Mouse (Mus musculus) limb, embryonic 13.5 days (tissue): ENCODE data around the gene Macrod2. TPM values are rescaled to one million over a fixed set of nuclear protein-coding genes. Genes with fewer than 3 reads are reported as not detected.

Experiments used
- ATAC-seq: fragments of 200-750 bp; cut with Nextera tagmentation; 2 replicates; pipeline ENCODE4 v1.8.0; 2017; ENCODE audit warnings: low read depth, moderate number of reproducible peaks, moderate TSS enrichment; ENCODE audit not compliant: low FRiP score
- H3K27ac ChIP-seq: fragments of 300-500 bp; sonication (generic); 2 replicates; pipeline ENCODE4 v1.5.1; 2015; ENCODE audit warnings: inconsistent platforms, mild to moderate bottlenecking, moderate library complexity
- H3K27me3 ChIP-seq: fragments of 300-500 bp; sonication (generic); 2 replicates; pipeline ENCODE4 v1.6.1; 2015; ENCODE audit warnings: mild to moderate bottlenecking, inconsistent platforms
- H3K36me3 ChIP-seq: fragments of 300-500 bp; sonication (generic); 2 replicates; pipeline ENCODE4 v1.6.1; 2015; ENCODE audit warnings: inconsistent platforms, mild to moderate bottlenecking, moderate library complexity
- H3K4me1 ChIP-seq: fragments of 300-500 bp; sonication (generic); 2 replicates; pipeline ENCODE4 v1.6.1; 2015; ENCODE audit warnings: inconsistent platforms
- H3K4me2 ChIP-seq: fragments of 300-500 bp; sonication (generic); replicated peaks from 2 replicates; pipeline ENCODE4 v1.6.1; 2015; ENCODE audit warnings: inconsistent platforms, mild to moderate bottlenecking, moderate library complexity
- H3K4me3 ChIP-seq: fragments of 300-500 bp; sonication (generic); 2 replicates; pipeline ENCODE4 v1.5.1; 2015; ENCODE audit warnings: moderate library complexity, mild to moderate bottlenecking, inconsistent platforms
- H3K9ac ChIP-seq: fragments of 300-500 bp; sonication (generic); 2 replicates; pipeline ENCODE4 v1.6.1; 2015; ENCODE audit warnings: mild to moderate bottlenecking, inconsistent platforms
- H3K9me3 ChIP-seq: fragments of 300-500 bp; sonication (generic); 2 replicates; pipeline ENCODE4 v1.6.1; 2016; ENCODE audit warnings: inconsistent platforms
- WGBS: fragments of 180-500 bp; shearing (Covaris S2); methylation state at CpG from one replicate; pipeline ENCODE4 v1.1.7; 2015; 5-methylcytosine and 5-hydroxymethylcytosine counted together
- polyA plus RNA-seq: library from polyadenylated mRNA; unstranded; fragments of >200 nt; fragmentation: Nextera tagmentation; extraction: Ambion mirVana; gene quantifications from 2 replicates; pipeline ENCODE4 v1.2.1, GENCODE M21; 2015

Gene Macrod2
- polyA plus RNA-seq, 1 experiment from 2014 or later = 36.9 TPM

- ATAC-seq = no peak
- 25% methylated on average over 10 of the region's 10 CpGs for WGBS
- no peak overlapping the region for H3K27ac ChIP-seq
These were observed 1635.9 kb downstream of the Macrod2 start for GRCm38 (mm10) chr2:142030756-142031646.

DNA sequence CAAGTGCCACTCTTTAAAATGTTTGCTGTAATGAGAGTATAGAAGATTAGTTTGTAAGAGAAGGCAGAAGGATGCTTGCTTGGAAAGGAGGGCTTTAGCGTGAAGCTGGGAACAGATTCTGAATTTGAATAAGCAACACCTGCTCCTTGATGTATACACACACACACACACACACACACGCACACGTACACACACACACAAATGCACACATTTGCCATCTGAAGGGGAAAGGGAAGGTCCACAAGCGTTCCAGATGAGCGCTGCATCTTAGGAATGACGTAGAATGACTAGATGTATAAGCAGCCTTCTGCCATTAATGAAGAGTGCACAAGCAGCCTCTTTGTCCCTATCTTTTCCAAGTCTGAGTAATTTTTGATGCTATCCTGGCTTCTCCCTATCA lies 1660.5 kb downstream of the Macrod2 start:
- Histone ChIP-seq H3K4me1 (peaks cover 14% of the 10 kb centered on the region), H3K4me2 (no peak overlapping the region), H3K27ac (no peak overlapping the region), H3K4me3 (no peak overlapping the region), H3K9me3 (no peaks in the 10 kb centered on the region), H3K36me3 (no peaks in the 10 kb centered on the region), H3K9ac (no peak overlapping the region), H3K27me3 (0 out of 2 replicates have a peak, but pooled peaks cover 3% of the 10 kb centered on the region)
- no peak for ATAC-seq
- 88% methylated on average over 6 of the region's 6 CpGs for WGBS

More at GRCm38 (mm10) chr2:142030756-142031646, 1635.9 kb downstream of the Macrod2 start:
- H3K4me1 ChIP-seq = no peaks in the 10 kb centered on the region
- H3K36me3 ChIP-seq = no peaks in the 10 kb centered on the region
- H3K4me3 ChIP-seq = no peak overlapping the region
- H3K9ac ChIP-seq = no peak overlapping the region
- no peaks in the 10 kb centered on the region for H3K27me3 ChIP-seq
- H3K4me2 ChIP-seq = no peak overlapping the region
- H3K9me3 ChIP-seq = no peaks in the 10 kb centered on the region

DNA sequence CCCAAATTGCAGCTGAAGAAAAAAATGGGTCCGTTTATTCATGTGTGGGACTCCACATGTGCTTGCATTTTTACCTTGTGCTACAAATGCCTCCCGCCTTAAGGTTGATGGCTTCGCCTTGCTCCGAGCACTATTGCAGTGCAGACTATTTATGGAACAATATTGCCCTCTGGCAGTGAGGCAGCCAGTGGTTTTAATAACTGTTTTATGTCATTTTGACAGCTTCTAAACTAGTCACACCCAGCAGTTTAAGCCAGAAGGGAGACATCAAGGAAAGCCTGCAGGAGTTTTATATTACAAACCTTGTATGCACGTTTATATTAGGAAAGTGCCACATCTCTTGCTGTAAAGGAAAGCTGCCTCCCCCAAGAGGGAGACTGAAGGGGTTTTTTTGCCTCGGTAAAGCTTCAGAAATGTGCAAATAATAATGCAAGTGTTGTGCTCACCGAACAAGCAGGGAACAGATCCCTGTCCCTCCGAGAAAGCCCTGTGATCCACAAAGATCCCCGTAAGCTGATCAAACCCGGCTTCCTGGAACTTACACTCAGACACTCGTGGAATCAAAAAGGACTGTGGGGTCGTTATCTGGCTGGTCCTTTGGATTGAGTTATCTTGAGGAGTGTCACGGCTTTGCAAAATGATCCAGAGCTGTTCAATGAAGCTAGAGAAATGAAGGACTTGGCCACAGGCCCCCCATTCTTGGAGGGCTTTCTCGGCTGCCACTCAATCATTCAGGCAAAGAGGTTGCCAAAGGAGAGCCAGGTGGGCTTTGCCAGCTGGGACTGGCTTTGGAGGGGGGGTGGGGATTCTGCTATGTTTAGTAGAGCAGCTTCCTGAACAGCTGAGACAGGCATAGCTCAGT lies 1663.0 kb downstream of the Macrod2 start:
- Histone ChIP-seq H3K4me3 (peak overlapping the region; percentile 22), H3K4me2 (peak overlapping the region; percentile 58), H3K27ac (peak overlapping the region; percentile 61; the same call in 1 of the 2 replicates), H3K27me3 (0 out of 2 replicates have a peak, but pooled peaks cover 6% of the 10 kb centered on the region), H3K36me3 (no peaks in the 10 kb centered on the region), H3K4me1 (peaks cover 14% of the 10 kb centered on the region), H3K9ac (peak overlapping the region; percentile 48), H3K9me3 (no peaks in the 10 kb centered on the region)
- peak; percentile 88 for ATAC-seq
- WGBS = 8% methylated on average over 14 of the region's 14 CpGs

GRCm38 (mm10) chr2:142058751-142059090 lies 1663.6 kb downstream of the Macrod2 start:
- Histone ChIP-seq H3K27ac (peak overlapping the region; percentile 61; the same call in 1 of the 2 replicates), H3K4me1 (peaks cover 14% of the 10 kb centered on the region), H3K4me3 (peak overlapping the region; percentile 22; the same call in 1 of the 2 replicates), H3K9ac (peak overlapping the region; percentile 48; the same call in 1 of the 2 replicates), H3K4me2 (peak overlapping the region; percentile 58), H3K9me3 (no peaks in the 10 kb centered on the region), H3K27me3 (0 out of 2 replicates have a peak, but pooled peaks cover 6% of the 10 kb centered on the region), H3K36me3 (no peaks in the 10 kb centered on the region)
- WGBS = 27% methylated on average over 2 of the region's 2 CpGs
- ATAC-seq = peak; percentile 25; the same call in 1 of the 2 replicates

- no peak for ATAC-seq
- Histone ChIP-seq H3K9ac (no peak overlapping the region), H3K4me2 (no peak overlapping the region), H3K4me3 (no peak overlapping the region), H3K27me3 (no peaks in the 10 kb centered on the region), H3K27ac (no peak overlapping the region), H3K4me1 (no peaks in the 10 kb centered on the region), H3K9me3 (no peaks in the 10 kb centered on the region), H3K36me3 (no peaks in the 10 kb centered on the region)
- 89% methylated on average over 3 of the region's 3 CpGs for WGBS
These were observed 1713.8 kb downstream of the Macrod2 start for GRCm38 (mm10) chr2:142108947-142109346.

DNA sequence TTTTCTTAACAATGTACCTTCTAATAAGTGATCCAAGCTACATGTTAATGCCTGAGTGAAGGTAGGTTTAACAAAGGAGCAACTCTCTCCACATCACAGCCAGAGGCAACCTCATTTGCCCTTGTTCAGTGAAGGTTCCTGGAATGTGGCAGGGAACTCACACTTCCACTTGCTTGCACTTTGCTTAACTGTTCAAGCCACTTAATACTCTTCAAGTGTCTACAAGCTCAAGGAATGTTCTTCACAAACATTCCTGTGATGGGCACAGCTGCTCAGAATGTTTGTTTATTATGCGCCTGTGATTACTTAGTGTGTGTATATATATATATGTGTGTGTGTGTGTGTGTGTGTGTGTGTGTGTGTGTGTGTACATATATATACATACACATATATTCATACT lies 1721.5 kb downstream of the Macrod2 start:
- Histone ChIP-seq H3K4me3 (no peak overlapping the region), H3K36me3 (no peaks in the 10 kb centered on the region), H3K4me1 (peaks cover 7% of the 10 kb centered on the region; the same call in 1 of the 2 replicates), H3K4me2 (no peak overlapping the region), H3K9ac (no peak overlapping the region), H3K27ac (no peak overlapping the region), H3K9me3 (no peaks in the 10 kb centered on the region), H3K27me3 (no peaks in the 10 kb centered on the region)
- ATAC-seq = no peak
- whole genome bisulfite sequencing = 88% methylated on average over 1 of the region's 1 CpGs

DNA sequence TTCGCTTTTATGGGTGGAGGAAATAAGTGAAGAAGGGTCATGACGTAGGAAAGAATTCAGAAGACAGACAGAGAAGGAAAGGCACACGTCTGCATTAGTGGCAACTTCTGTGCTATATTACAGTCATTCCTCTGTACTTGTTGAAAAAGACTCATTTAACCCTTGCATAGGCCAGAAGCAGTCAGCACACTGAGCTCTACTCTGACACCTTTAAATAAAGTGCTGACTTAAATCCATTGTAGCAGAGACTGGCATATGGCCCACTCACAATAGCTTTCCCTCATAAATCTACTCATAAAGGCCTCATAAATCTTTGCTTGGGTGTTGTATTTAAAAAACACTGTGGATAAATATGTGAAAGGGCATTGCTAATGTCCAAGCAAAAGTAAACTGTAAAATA lies 1733.0 kb downstream of the Macrod2 start:
- Histone ChIP-seq H3K36me3 (no peaks in the 10 kb centered on the region), H3K27ac (no peak overlapping the region), H3K9me3 (no peaks in the 10 kb centered on the region), H3K27me3 (no peaks in the 10 kb centered on the region), H3K4me2 (no peak overlapping the region), H3K9ac (no peak overlapping the region), H3K4me3 (no peak overlapping the region), H3K4me1 (no peaks in the 10 kb centered on the region)
- 42% methylated on average over 3 of the region's 3 CpGs for WGBS
- no peak for ATAC-seq

DNA sequence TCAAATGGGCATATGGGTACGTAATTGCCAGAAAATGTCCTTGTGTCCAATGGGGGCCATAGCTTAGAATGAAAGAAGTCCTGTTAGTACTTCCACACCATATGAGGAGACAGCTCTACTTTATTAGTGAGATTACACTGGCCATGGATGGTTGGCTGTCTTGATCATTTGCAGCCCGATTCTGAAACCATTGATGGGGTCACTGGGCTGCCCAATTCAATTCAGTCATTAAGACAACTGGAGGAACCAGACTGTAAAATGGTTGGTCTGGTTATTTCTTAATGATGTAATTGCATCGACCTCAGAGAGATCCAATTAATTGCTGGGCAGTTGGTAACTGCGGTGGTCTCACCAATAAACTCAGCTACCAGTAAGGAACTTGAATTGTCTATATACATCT lies 1734.1 kb downstream of the Macrod2 start:
- ATAC-seq = no peak
- H3K9ac ChIP-seq = no peak overlapping the region

GRCm38 (mm10) chr2:142149310-142149709 lies 1754.2 kb downstream of the Macrod2 start:
- H3K9ac ChIP-seq = no peak overlapping the region
- H3K27ac ChIP-seq = no peak overlapping the region
- H3K4me2 ChIP-seq = no peak overlapping the region
- no peaks in the 10 kb centered on the region for H3K27me3 ChIP-seq
- H3K9me3 ChIP-seq = no peaks in the 10 kb centered on the region
- H3K4me1 ChIP-seq = no peaks in the 10 kb centered on the region
- WGBS = 63% methylated on average over 2 of the region's 2 CpGs
- no peak overlapping the region for H3K4me3 ChIP-seq
- H3K36me3 ChIP-seq = no peaks in the 10 kb centered on the region
- ATAC-seq = peak; percentile 48

More for the DNA sequence above, 1734.1 kb downstream of the Macrod2 start:
- H3K36me3 ChIP-seq = no peaks in the 10 kb centered on the region
- no peaks in the 10 kb centered on the region for H3K27me3 ChIP-seq
- no peaks in the 10 kb centered on the region for H3K4me1 ChIP-seq
- no peak overlapping the region for H3K4me2 ChIP-seq
- H3K9me3 ChIP-seq = no peaks in the 10 kb centered on the region
- H3K27ac ChIP-seq = no peak overlapping the region
- no peak overlapping the region for H3K4me3 ChIP-seq
- 72% methylated on average over 4 of the region's 4 CpGs for WGBS

- Histone ChIP-seq H3K4me2 (no peak overlapping the region), H3K4me3 (no peak overlapping the region), H3K27ac (no peak overlapping the region), H3K36me3 (no peaks in the 10 kb centered on the region), H3K4me1 (peaks cover 3% of the 10 kb centered on the region; the same call in 1 of the 2 replicates), H3K27me3 (no peaks in the 10 kb centered on the region), H3K9me3 (no peaks in the 10 kb centered on the region), H3K9ac (no peak overlapping the region)
- WGBS = 36% methylated on average over 10 of the region's 10 CpGs
- no peak for ATAC-seq
These were observed 1768.6 kb downstream of the Macrod2 start for GRCm38 (mm10) chr2:142163506-142164275.

GRCm38 (mm10) chr2:142169649-142170048 lies 1774.5 kb downstream of the Macrod2 start:
- no peaks in the 10 kb centered on the region for H3K9me3 ChIP-seq
- H3K27ac ChIP-seq = no peak overlapping the region
- H3K9ac ChIP-seq = no peak overlapping the region
- no peak overlapping the region for H3K4me2 ChIP-seq
- 66% methylated on average over 2 of the region's 2 CpGs for WGBS
- no peaks in the 10 kb centered on the region for H3K27me3 ChIP-seq
- ATAC-seq = no peak
- H3K4me3 ChIP-seq = no peak overlapping the region
- no peaks in the 10 kb centered on the region for H3K36me3 ChIP-seq
- H3K4me1 ChIP-seq = no peaks in the 10 kb centered on the region
